In the genomic region with DNA sequence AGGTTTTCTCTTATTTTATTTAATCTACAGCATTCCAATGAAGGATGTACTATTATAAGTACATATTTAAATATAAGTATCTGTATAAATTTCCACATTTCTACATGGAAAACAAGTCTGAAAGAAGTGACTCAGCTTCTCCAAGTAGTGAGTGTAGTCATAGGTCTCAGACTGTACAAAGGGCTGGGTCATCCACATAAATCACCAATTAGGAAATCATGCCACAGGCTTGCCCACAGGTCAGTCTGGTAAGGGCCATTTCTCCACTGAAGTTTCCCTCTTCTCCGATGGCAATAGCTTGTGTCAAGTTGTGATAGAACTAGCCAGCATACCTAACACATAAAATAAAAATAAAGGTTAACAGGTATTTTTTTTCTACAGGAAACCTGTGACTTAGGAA, we compare ENCODE assay signal across 23 mouse cellular contexts. TPM values are rescaled to one million over a fixed set of nuclear protein-coding genes. Genes with fewer than 3 reads are reported as not detected.
"Had no signal": no experiment of that assay in that cellular context is flagged by ENCODE, and none has a peak within 500 bp of the region (broad histone marks: within the 10 kb centered on the region; RNA-seq: fewer than 3 reads in every experiment).

No protein-coding gene starts in this region.

- H3K36me3 ChIP-seq: liver, embryonic 13.5 days; midbrain, embryonic 12.5 days; midbrain, embryonic 15.5 days; neural tube, embryonic 13.5 days; stomach, embryonic 15.5 days had no signal

- H3K4me3 ChIP-seq: liver, embryonic 13.5 days; midbrain, embryonic 12.5 days; midbrain, embryonic 15.5 days; neural tube, embryonic 13.5 days; stomach, embryonic 15.5 days had no signal

- H3K27me3 ChIP-seq: liver, embryonic 13.5 days; midbrain, embryonic 12.5 days; midbrain, embryonic 15.5 days; neural tube, embryonic 13.5 days; stomach, embryonic 15.5 days had no signal

- DNase-seq: kidney, postnatal 14 days; kidney, postnatal 4 days; liver, embryonic 13.5 days; lung, adult 2 months; lung, postnatal 14 days; lung, postnatal 4 days; retina, postnatal 1 day; right cerebral cortex, postnatal 25 days; spleen, adult 18-20 months; thymus, postnatal 36 days had no signal

RNA-seq across cellular contexts. Expression of a gene that starts 56.3 kb away (rescaled TPM):
- total RNA-seq: layer of hippocampus, adult 18-20 months; layer of hippocampus, postnatal 14 days; left cerebral cortex, adult 18-20 months; left cerebral cortex, postnatal 25 days; liver, adult 2 months; megakaryocyte progenitor cell, adult 5-6 weeks; neutrophil, adult 5-6 weeks had no signal
- polyA plus RNA-seq: kidney, embryonic 16.5 days; liver, adult 2 months; liver, embryonic 13.5 days; liver, embryonic 16.5 days; midbrain, embryonic 12.5 days had no signal
